Mouse (Mus musculus) CH12.LX (cell line): Measurements from ENCODE around the gene Samd14.

Source experiments
- CTCF ChIP-seq, 2 experiments: IDR thresholded peaks in 1 of 2; conservative IDR thresholded peaks in 1 of 2; 2 replicates each; pipeline ENCODE4 v1.5.1; 2011 to 2012; ENCODE audit warnings: low read depth in 2 of 2, low read length in 2 of 2, improper control_type of control experiment in 1 of 2, inconsistent platforms in 1 of 2, mild to moderate bottlenecking in 1 of 2, moderate library complexity in 1 of 2
- EP300 ChIP-seq: IDR thresholded peaks from 2 replicates; pipeline ENCODE4 v1.6.1; 2011; ENCODE audit warnings: low read length, improper control_type of control experiment
- MXI1 ChIP-seq: IDR thresholded peaks from 2 replicates; pipeline ENCODE4 v1.6.1; 2011; ENCODE audit warnings: mild to moderate bottlenecking, low read depth, low read length, improper control_type of control experiment
- POLR2A ChIP-seq: IDR thresholded peaks from 2 replicates; pipeline ENCODE4 v1.6.1; 2011; ENCODE audit warnings: low read depth, mild to moderate bottlenecking, improper control_type of control experiment, low read length
- ZC3H11A ChIP-seq: IDR thresholded peaks from 2 replicates; pipeline ENCODE4 v1.6.1; 2012; ENCODE audit warnings: low read depth, mild to moderate bottlenecking, inconsistent platforms, low read length, improper control_type of control experiment

- no peak for TF ChIP-seq MXI1
- TF ChIP-seq CTCF (conservative IDR thresholded peaks at IDR 0.05 in 1 of 2, IDR thresholded peaks at IDR 0.05 in 1 of 2; ENCODE audit: low read depth in 2 of 2, low read length in 2 of 2) = no peak
- no peak for TF ChIP-seq EP300
- no peak for TF ChIP-seq POLR2A
- no peak for TF ChIP-seq ZC3H11A
These were observed 9.6 kb upstream of the Samd14 start for GRCm38 (mm10) chr11:95000128-95000527.
